Mouse (Mus musculus) brown adipose tissue, adult 24 weeks (tissue): ENCODE data around the gene Rack1. TPM values are rescaled to one million over a fixed set of nuclear protein-coding genes. Genes with fewer than 3 reads are reported as not detected.
A peak's percentile ranks its signal among the peaks of the same experiment; 100 is the strongest.
"Not testable (repeated sequence)": the region's sequence is repeated elsewhere in the genome, so short reads cannot be mapped to it uniquely, and the experiment has no call there.

Source experiments
- H3K27ac ChIP-seq: fragments of 200-500 bp; replicated peaks from 2 replicates; pipeline ENCODE4 v1.5.1; 2012; ENCODE audit warnings: low read depth, mild to moderate bottlenecking, low read length
- H3K4me1 ChIP-seq: fragments of 200-500 bp; 2 replicates; pipeline ENCODE4 v1.6.1; 2012; ENCODE audit warnings: low read length, mixed read lengths; ENCODE audit not compliant: control insufficient read depth, insufficient read depth, insufficient read length
- H3K4me3 ChIP-seq: fragments of 200-500 bp; 2 replicates; pipeline ENCODE4 v1.5.1; 2012; ENCODE audit warnings: low read depth, mild to moderate bottlenecking, low read length, moderate library complexity; ENCODE audit not compliant: insufficient read depth
- polyA plus RNA-seq: library from polyadenylated mRNA; stranded (reverse); fragments of >200 nt; gene quantifications from 2 replicates; pipeline ENCODE4 v1.2.4, GENCODE M21; 2012; ENCODE audit not compliant: missing spikeins, insufficient read depth, insufficient read length

The Rack1 gene
- polyA plus RNA-seq, 1 experiment: 405 TPM

GRCm38 (mm10) chr11:48837310-48838180 lies 37.4 kb downstream of the Rack1 start:
- peak overlapping the region; percentile 81 for H3K4me3 ChIP-seq
- H3K27ac ChIP-seq: no peak overlapping the region
- H3K4me1 ChIP-seq: peaks cover 2% of the 10 kb centered on the region; the same call in 1 of the 2 replicates

GRCm38 (mm10) chr11:48838181-48838797 lies 38.2 kb downstream of the Rack1 start:
- no peaks in the 10 kb centered on the region; the same call in 1 of the 2 replicates for H3K4me1 ChIP-seq
- no peak overlapping the region for H3K27ac ChIP-seq
- peak overlapping the region; percentile 81 for H3K4me3 ChIP-seq

GRCm38 (mm10) chr11:48838879-48839680 lies 38.9 kb downstream of the Rack1 start:
- Histone ChIP-seq H3K4me3 (no peak overlapping the region), H3K27ac (no peak overlapping the region), H3K4me1 (no peaks in the 10 kb centered on the region; the same call in 1 of the 2 replicates)

GRCm38 (mm10) chr11:48840805-48841204 lies 40.7 kb downstream of the Rack1 start:
- Histone ChIP-seq H3K4me1 (no peaks in the 10 kb centered on the region; the same call in 1 of the 2 replicates), H3K4me3 (no peak overlapping the region), H3K27ac (no peak overlapping the region)

- Histone ChIP-seq H3K4me1 (no peaks in the 10 kb centered on the region; the same call in 1 of the 2 replicates), H3K27ac (no peak overlapping the region), H3K4me3 (no peak overlapping the region)
Measured at GRCm38 (mm10) chr11:48841213-48841612, 41.1 kb downstream of the Rack1 start.

GRCm38 (mm10) chr11:48842378-48842792 lies 42.3 kb downstream of the Rack1 start:
- Histone ChIP-seq H3K4me3 (no peak overlapping the region), H3K27ac (no peak overlapping the region), H3K4me1 (no peaks in the 10 kb centered on the region)

- Histone ChIP-seq H3K4me3 (no peak overlapping the region), H3K4me1 (no peaks in the 10 kb centered on the region), H3K27ac (no peak overlapping the region)
Measured at GRCm38 (mm10) chr11:48843202-48843601, 43.1 kb downstream of the Rack1 start.

GRCm38 (mm10) chr11:48844309-48844708 lies 44.2 kb downstream of the Rack1 start:
- no peak overlapping the region for H3K27ac ChIP-seq
- H3K4me3 ChIP-seq: no peak overlapping the region
- no peaks in the 10 kb centered on the region for H3K4me1 ChIP-seq

GRCm38 (mm10) chr11:48845244-48845815 lies 45.2 kb downstream of the Rack1 start:
- H3K4me3 ChIP-seq: no peak overlapping the region
- no peaks in the 10 kb centered on the region for H3K4me1 ChIP-seq
- H3K27ac ChIP-seq: no peak overlapping the region

GRCm38 (mm10) chr11:48846362-48846761 lies 46.2 kb downstream of the Rack1 start:
- H3K27ac ChIP-seq, H3K4me1 ChIP-seq, H3K4me3 ChIP-seq: not testable (repeated sequence)

- no peaks in the 10 kb centered on the region for H3K4me1 ChIP-seq
Measured at GRCm38 (mm10) chr11:48846881-48847280, 46.7 kb downstream of the Rack1 start.

GRCm38 (mm10) chr11:48850240-48850639 lies 50.1 kb downstream of the Rack1 start:
- H3K27ac ChIP-seq: no peak overlapping the region
- H3K4me1 ChIP-seq: 0 out of 2 replicates have a peak, but pooled peaks cover 5% of the 10 kb centered on the region
- no peak overlapping the region for H3K4me3 ChIP-seq

More at GRCm38 (mm10) chr11:48846881-48847280, 46.7 kb downstream of the Rack1 start:
- no peak overlapping the region for H3K27ac ChIP-seq
- H3K4me3 ChIP-seq: no peak overlapping the region

- Histone ChIP-seq H3K4me3 (no peak overlapping the region), H3K4me1 (0 out of 2 replicates have a peak, but pooled peaks cover 5% of the 10 kb centered on the region), H3K27ac (no peak overlapping the region)
Measured at GRCm38 (mm10) chr11:48851270-48851995, 51.3 kb downstream of the Rack1 start.

GRCm38 (mm10) chr11:48852190-48852589 lies 52.1 kb downstream of the Rack1 start:
- 0 out of 2 replicates have a peak, but pooled peaks cover 5% of the 10 kb centered on the region for H3K4me1 ChIP-seq
- H3K27ac ChIP-seq: no peak overlapping the region
- no peak overlapping the region for H3K4me3 ChIP-seq
